Mouse (Mus musculus) heart, postnatal 36 days (tissue): ENCODE results near the gene Psmc4. TPM values are rescaled to one million over a fixed set of nuclear protein-coding genes. Genes with fewer than 3 reads are reported as not detected.

ENCODE experiments used
- total RNA-seq, 2 experiments: library from RNA; stranded (reverse); gene quantifications; 2 replicates each; pipeline ENCODE4 v1.2.3; 2021

The Psmc4 gene
- total RNA-seq, 2 experiments from 2014 or later: 88.9 to 91.6 TPM

Other genes with a start within 250 kb of the Psmc4 start
- gene Zfp626, start 242.9 kb downstream of the Psmc4 start, total RNA-seq: 1 to 10 TPM; 4.4 to 4.9 TPM
- gene Zfp59, start 211.5 kb downstream of the Psmc4 start, total RNA-seq: 1 to 10 TPM; 2.4 to 2.7 TPM
- gene Zfp607a, start 192.6 kb downstream of the Psmc4 start, total RNA-seq: 1 to 10 TPM; 3.3 to 3.9 TPM
- 1 to 10 TPM; 4.4 to 5.3 TPM for gene Zfp974, start 120.6 kb downstream of the Psmc4 start, total RNA-seq
- 1 to 10 TPM; 7.1 to 7.9 TPM for gene Zfp780b, start 70.9 kb downstream of the Psmc4 start, total RNA-seq
- under 1 TPM; 0.79 to 0.86 TPM for gene Zfp850, start 36.0 kb downstream of the Psmc4 start, total RNA-seq
- gene Fcgbp, start 21.1 kb upstream of the Psmc4 start, total RNA-seq: not detected
- not detected for gene 9530053A07Rik, start 79.4 kb upstream of the Psmc4 start, total RNA-seq
- 10 to 100 TPM; 32.0 to 33.5 TPM for gene Fbl, start 119.6 kb upstream of the Psmc4 start, total RNA-seq
- gene Dyrk1b, start 129.4 kb upstream of the Psmc4 start, total RNA-seq: 10 to 100 TPM; 31.2 to 34.2 TPM
- gene Eid2, start 217.8 kb upstream of the Psmc4 start, total RNA-seq: 10 to 100 TPM; 11.7 to 12.0 TPM
- 10 to 100 TPM; 12.6 to 13.5 TPM for gene Eid2b, start 227.6 kb upstream of the Psmc4 start, total RNA-seq
- not detected for gene Selenov, start 241.1 kb upstream of the Psmc4 start, total RNA-seq